Mouse (Mus musculus): ENCODE measurements at regions not wholly inside any gene's neighbourhood (a gene's known extent, or its start where the extent isn't known, plus 50 kb on each side); places are given as distances from the start of the nearest gene placed in this dataset.

DNA sequence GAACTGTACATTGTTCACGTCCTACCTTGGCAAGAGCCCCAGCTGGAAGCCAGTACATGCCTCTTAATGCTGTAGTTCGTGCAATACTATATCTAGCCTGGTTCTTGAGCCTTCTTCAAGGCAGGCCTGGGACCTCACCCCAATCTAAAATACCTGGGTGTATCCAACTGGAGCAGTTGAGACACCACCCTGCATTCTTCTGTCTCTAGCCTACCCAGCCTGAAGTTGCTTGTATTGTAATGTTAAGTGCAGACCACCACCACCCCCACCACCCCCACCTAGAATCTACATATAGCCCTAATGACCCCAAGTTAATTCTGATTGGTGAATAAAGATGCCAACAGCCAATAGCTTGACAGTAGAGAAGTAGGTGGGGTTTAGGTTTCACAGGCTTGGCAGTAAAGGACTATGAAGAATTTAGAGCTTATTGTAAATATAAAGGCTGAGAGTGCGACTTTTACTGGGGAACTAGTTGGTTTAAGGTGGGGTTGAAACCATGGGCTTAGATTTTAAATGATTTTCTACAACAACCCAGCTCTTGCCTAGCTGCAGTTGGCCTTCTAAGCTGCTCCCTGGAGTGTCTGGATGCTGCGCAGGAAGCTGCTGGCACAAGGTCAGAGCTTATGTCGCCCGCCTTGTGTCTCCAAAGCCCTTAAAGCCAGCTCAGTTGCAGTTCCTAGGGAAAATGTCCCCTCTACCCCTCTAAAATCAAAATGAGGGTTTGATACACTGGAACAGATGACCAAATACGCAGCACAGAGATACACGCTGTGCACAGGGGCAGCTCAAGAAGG lies 109.2 kb downstream of the Tmem17 start:
- DNase-seq: no peak

DNA sequence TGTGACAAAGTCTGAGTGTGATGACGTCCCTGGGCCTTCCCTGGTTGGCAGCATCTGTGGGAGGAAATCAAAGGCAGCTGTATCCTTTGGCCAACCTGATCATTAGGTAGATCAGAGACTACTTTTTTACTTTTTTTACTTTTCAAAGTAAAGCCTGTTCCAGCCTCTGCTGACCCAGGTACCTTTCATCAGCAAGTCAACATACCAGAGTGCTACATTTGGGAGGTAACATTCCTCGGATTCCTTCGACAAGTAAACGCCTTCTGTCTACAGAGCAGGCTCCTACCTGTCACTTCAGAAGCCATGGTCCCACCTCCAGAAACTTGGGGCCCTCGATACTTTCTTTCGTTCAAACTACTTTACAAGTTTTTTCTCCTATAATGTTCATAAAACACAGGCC lies 110.0 kb downstream of the Tmem17 start:
- no peak for DNase-seq

DNA sequence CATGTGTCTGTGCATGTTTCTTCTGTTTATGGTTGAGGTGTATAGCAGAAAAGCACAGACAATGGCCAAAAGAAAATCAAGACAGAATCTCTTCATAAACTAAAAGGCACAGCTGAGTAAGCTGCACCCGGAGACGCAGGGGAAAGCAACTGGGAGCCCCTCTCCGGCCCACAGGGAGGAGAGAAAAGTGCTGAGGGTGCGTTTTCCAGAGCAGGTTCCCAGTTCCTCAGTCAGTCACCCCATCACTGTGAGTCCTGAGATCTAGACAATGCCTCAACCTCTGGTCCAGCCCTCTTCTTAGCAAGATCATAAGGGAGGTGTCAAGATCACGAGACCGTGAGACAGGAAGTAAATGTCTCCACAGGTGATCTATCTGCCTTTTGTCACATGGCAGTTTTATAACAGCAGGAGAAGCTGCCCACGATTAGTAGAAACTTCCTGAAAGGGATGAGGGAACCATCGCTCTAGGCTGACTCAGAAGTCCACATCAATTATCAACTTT lies 110.7 kb downstream of the Tmem17 start:
- no peak for DNase-seq

DNA sequence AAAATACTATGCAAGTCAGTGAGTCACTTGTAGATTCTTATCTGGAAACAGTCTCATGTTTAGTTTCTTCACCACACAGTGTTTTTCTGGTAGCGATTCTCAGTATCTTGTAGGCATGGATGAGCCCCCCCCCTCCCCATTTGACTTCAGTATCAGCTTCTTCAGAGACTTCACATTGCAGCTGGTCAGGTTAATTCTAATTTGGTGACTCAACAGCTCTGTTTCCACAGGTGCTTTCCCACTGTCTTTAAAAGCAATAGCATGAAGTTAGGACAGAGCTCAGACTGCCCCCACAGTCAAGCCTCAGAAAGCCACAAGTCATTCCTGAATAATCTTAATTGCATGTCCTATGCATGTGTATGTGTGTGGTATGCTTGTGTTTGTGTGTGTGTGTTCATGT lies 114.5 kb downstream of the Tmem17 start:
- no peak for DNase-seq

DNA sequence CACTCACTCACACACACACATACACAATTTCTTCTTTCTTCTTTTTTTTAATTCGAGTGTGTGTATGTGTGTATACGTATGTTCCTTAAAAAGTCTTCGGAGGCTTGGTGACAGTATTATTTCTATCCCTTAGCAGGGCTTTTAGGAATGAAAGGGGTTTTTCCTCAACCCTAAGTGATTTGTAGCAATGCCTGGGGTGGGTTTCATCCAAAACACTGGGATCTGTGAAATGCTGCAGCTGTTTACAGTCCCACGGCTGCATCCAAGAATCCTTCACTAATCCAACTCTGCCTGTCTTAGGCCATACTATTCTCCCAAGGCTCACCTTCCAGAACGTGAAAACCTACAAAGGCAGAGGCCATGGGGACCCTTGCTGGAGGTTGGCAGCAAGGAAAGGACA lies 116.6 kb downstream of the Tmem17 start:
- DNase-seq: no peak

DNA sequence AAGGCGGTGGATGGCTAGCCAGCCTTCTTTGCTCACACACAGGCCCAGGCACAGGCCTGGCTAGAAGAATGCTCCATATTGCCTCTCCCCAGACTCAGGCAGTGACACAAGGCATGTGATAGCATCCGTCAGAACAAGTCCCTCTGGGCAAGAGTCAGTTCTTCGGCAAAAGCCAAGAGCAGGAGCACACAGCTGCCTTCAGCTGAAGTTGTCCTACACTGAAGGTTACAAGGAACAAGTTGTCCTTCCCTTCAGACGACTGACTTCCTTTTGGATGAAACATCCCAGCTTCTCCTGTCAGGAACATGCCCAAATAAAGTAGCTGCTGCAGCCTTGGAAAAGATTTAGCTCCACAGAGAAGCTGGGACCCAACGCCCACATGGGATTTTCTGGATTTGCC lies 117.1 kb downstream of the Tmem17 start:
- DNase-seq: no peak

DNA sequence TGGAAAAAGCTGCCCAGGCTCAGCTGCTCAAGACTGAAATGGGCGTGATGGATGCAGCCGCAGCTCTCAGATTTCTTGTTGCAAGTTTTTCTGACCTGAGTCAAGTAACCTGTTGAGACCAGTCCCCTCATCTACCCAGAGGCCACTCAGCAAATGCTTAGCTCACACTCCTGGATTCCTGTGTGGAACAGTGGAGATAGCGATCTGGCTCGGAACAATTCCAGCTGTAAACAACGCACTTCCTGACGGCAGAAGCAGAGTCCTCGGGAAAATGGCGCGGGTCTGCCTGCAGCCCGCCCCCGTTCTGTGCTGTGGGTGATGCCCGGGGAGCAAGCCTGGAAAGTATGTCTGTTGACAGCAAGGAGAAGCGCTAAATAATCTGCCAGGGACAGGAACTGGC lies 117.7 kb downstream of the Tmem17 start:
- peak; percentile 65 to 70 for DNase-seq

DNA sequence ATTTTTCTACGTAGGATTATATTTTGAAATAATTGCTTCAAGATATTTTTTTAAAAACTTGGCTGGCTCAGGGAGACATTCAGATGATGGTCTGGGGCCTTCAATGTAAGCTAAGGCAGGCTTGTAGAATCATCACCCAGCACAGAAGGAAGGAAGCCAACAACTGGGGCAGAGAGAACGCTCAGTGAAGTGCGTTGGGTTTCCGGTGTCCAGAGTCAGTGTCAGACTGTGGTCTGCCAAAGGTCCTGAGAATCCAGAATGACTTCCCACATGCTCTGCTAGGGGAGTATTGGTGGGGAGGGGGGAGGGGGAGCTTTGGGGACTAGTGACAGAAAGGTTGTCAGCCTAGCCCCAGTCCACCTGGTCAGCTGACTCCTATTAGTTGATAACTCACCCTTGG lies 118.1 kb downstream of the Tmem17 start:
- no peak for DNase-seq

DNA sequence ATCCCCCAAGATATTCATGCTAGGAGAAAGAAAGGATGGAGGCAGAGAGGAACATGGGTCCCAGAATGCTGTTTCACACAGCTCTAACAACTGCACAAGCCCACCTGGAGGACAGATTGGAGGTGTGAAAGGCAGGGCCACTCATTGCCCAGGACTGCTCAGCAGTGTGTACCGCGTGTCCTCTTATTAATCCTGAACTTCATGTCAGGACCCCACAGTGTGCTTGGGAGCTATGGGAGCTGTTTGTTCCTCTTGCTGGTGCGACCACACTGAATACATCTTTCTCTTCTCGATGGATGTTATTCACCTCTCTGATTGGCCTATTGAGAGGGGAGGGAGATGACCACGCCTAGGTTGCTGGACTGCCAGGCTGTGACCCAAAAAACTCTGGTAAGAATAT lies 119.1 kb downstream of the Tmem17 start:
- DNase-seq: no peak

DNA sequence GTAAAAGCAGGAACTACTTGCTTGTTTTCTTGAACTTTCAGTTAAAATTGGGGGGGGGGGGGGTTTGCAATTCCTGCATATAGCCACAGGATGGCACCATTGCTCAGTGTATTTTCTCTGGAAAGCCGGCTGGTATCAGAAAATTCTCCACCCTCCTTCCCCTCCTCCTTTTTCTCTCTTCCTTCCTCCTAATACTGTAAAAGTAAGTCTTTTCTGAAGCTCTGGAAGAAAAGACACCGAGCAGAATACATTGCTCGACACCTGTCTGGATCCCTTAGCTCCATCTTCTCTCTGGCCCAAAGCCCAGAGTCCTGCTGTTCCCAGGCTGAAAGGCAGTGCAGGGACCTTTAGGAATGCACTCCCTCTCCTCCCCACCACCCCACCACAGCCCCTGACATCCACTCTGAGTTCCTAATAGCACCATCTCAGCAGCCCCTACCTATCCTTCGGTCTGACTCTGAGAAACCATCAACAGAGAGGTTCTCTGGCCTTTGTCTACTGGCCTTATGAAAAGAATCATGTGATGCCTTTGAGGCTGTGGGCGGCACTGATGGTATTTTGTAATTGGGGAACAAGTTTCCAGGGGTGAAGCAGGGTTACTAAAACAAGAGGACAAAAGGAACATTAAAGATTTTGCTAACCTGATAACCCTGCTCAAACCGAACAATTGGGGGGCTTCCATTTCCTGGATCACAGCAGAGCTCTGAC lies 119.9 kb downstream of the Tmem17 start:
- no peak for DNase-seq

DNA sequence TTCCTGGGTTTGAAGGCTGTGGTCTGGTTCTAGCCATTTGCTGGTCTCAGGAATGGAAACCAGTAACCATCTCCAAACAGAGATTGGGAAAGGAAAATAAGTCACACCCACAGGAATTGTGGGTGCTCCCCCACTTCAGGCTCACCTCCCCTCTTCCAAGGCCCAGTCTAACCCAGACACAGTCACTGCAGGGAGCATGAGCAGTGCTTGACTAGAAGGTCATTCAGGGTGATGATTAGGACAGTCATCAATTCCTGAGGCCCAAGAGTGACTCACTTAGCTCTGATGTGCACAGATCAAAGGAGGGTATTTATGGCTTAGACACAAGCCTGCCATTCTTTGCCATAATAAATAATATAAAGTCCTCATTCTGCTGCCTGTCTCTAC lies 120.4 kb downstream of the Tmem17 start:
- no peak for DNase-seq

DNA sequence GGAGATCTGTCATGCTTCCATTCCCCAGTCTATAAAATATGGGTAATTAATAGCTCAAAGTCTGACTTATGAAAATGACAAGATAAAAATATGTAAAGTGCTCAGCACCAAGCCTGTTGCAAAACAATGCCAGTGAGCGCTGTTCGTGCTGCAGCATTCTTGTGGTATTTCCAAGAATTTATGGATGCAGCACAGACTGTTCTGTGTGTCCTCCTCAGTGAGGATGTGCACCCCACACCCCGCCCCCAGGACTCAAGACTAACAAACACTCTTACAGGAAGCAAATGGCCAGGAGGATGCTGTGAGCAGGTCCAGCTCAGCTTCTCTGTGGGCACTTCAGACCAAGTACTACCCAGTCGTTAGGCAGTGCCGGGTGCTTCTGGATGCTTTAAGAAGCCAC lies 121.1 kb downstream of the Tmem17 start:
- no peak for DNase-seq

DNA sequence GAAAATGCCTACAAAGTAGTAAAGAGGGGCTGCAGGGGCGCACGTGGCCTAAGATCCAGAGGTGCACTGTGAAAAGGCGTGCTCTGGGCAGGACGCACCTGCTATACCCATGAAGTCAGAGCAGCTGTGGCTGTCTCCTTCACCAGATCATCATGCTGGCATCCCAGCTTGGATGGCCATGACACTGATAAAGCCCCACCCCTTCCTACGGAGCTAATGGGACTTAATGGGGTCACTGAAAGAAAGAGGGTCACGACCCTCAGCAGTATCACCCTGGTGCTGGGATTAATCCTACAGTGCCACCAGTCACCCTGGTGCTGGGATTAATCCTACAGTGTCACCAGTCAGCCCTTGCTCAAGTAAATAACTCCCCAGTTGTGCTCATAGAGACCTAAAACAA lies 122.1 kb downstream of the Tmem17 start:
- no peak for DNase-seq

DNA sequence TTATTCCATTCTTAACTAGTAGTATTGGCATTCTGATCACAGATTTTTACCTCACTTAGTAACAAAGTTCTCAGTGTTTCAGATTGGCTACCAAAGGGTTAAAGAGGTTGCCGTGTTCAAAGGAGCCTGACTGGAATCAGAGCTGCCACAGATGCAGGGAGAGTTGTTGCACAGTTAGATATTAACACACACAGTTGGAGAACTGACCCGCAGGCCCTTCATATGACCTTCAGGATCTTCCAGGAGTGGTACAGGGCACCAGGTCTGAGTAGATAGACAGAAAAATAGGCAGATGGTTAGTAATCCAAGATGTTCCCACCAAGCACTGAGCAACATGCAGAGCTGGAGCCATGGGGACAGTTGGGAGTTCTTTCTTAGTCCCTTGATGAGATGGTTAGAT lies 123.1 kb downstream of the Tmem17 start:
- DNase-seq: peak in 1 of 2 experiments; percentile 76

DNA sequence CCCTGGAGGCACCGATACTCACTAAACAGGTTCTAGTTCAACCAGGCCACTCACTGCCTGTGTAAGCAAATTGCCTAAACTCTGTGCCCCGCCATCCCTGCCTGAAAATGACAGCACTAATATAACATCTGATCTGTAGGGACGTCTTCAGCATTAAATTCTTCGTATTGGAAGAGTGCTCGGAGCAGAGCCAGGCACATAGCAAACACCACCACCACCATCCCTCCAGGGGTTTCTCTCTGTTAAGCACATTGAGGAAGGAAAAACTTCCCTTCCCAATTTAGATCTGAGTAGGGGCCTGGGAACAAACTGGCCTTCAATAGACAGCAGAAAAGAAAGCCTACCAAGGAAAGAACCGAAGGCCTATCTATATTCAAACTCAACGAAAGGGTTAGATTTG lies 124.4 kb downstream of the Tmem17 start:
- DNase-seq: no peak

DNA sequence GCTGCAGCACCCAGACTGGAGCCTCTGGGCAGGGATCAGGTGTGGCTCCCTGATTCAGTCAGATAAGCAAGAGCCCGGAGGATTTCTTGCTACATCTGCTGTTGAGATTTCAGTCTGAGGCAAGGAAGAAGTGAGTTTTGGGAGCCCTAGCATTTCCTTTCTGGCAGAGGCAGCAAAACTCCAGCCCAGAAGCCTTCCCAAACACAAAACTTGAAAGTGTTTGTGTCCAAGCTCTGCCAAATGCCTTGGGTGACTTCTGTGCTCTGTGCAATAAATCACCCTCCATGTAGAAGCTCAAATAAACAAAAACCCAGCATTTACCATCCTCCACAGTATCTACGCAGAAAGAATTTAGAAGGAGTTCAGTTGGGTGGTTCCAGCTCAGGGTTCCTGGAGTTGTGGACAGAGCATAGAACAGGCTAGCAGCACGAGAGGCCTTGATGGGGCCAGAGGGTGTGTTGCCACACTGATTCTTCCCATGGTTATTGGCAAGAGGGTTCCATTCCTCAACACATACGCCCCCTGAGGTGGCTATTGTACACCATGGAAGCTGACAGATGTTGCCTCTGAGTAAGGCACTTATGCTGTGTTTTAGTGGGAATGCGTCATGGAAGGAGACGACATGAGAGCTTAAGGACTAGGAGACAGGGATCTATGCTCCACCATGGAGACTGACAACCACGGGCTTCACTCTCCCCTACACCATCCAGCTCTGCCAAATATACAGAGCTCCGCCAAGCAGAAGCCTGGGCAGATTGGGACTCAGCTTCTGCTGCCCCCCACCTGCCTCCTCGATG lies 125.1 kb downstream of the Tmem17 start:
- DNase-seq: peak in 1 of 2 experiments; percentile 79

DNA sequence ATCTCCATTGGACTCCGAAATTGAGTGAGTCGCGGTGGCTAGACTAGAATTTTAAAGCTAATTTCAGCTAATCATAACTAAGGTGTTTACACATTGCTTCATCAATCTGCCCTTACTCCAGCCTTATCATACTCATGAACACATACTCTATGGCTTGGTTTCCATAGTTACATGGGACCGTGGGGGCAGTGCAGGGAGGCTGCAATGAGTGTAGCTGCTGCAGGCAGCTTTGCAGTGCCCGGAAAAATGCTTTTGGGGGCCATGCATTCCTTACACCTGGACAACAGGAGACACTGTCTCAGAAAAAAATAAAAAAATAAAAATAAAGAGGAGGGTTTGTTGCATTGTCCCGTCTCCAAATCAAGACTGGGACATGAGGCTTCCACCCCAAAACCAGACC lies 126.3 kb downstream of the Tmem17 start:
- no peak for DNase-seq

DNA sequence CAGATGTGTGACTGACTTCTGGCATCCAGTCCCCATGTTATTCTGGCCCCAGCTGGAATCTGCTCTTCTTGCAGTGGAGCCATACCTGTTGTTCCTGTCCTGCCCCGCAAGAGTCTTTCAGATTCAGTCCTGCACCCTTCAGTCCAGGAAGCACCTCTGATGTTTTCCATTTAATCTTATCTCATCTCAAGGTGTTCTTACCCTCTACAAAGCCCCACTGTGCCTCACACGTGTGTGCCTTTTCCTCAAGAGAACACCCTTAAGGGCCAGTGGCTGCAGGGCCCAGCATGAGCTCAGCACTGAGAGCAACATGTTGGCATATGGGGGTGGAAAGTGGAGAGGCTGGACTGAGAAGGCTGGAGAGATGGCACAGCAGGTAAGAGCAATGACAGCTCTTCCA lies 126.8 kb downstream of the Tmem17 start:
- DNase-seq: no peak

DNA sequence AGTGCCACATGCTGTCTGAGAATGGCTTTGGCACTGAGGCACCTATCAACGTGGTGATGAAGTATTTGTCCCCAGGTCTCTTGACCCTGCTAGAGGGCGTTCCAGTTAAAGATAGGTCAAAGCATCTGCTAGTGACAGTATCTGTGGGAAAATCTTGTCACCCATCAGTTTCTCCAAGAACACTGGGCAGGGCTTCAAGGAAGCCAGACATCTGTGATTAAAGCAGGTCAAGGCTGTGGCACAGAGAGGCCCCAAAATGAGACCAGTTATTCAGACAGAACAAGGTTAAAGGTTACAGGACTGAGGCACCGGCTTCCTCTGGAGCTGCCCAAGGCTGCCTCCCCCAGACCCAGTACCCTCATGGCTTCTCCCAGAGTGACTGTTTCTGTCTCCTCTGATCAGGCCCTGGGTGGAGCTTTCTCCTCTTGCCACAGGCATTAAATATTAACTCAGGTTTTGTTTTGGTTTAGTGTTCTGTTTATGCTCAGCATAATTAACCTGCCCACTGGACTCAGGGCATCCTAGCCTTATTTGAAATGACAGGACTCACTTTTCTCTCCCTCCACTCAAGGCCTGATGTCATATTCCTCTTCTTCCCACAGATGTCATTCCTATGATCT lies 128.6 kb downstream of the Tmem17 start:
- DNase-seq: peak; percentile 76 to 86

DNA sequence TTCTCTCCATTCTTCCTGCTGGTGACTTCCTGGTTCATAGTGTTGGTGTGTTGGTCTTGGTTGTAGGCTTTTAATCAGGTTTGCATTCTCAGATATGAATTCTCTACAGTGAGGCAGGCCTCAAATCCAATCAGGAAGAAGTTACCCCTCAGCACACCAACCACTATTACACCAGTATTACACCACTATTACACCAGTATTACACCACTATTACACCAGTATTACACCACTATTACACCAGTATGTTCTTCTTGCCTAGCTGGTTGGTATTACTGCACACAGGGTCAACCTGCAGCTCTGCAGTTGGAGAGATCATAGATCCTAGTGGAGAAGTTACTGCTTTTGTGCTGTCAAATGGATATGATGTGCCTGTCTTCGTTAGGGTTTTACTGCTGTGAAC lies 129.6 kb downstream of the Tmem17 start:
- no peak for DNase-seq

DNA sequence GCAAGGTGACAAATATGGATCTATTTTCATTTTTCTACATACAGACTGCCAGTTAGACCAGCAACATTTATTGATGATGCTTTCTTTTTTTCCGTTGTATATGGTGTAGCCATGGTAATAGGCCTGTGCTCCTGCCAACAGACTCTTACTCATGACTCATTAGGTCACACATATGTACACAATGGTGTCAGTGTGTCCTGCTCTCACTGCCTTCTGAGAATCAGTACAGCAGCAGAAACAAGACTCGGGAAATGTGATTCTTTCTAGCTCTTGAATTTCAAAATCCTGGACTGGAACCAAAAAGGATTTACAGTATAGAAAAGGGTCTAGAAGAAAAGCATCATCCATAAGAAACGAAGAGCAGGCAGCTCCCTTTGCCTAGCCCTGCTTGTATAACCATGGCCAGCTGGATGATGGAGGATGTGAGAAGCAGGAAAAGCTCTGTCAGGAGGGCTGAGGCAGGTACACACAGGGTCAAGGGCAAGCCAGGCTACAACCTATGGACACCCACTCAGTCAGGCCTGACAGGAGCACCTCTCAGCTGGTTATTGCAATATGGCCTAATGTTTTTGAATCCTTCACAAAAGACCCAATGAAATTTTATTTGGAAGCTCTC lies 132.2 kb downstream of the Tmem17 start:
- DNase-seq: no peak

DNA sequence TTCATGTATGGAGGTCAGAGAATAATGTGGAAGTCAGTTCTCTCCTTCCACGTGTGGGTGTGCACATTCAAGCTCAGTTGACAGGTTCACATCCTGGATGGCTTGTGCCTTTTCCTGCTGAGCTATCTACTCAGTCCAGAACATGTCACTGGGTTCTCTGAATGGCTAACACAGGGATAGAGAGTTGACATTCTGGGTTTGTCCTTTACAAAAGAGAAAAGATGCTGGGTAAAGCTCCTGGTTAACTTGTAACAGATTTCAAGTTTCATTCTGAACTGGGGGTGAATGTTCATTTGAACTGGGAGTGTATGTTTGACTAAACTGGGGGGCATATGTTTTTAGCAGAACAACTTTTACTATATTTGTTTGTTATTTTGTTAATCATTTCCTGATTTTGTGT lies 133.0 kb downstream of the Tmem17 start:
- peak in 1 of 2 experiments; percentile 62 for DNase-seq
